Mouse (Mus musculus) T-helper 17 cell (primary cell): ENCODE measurements around the gene Cbfa2t2.

Experiments used
- in situ Hi-C, 2 experiments: fragments of 300-600 bp; cut with MboI, MseI; formaldehyde crosslinking; loops; 1 replicate in 1 of 2; 2 replicates in 1 of 2; pipeline ENCODE4 v1.15.1; 2025; ENCODE audit warnings: high pct_unique_total_duplicates in 2 of 2

The Cbfa2t2 gene

DNA sequence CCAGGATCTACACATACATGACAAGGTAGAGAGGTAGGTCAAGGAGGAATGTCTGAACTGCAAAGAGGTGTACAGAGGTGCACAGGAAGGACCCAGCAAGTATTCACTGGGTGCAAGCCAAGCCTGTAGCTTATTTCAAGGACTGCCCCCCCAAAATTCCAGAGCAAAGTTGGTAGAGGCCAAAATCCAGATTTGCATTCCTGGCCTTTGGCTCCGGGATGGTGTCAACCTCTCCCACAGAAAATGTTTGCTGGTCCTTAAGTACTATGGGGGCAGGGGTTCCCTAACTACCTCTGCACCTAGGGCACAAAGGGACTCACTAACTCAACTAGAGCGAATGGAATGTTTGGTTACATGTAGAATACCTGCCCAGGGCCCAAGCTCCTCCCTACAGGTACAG is 131.5 kb downstream of the Cbfa2t2 start:
- in situ Hi-C loops = no loop called here

DNA sequence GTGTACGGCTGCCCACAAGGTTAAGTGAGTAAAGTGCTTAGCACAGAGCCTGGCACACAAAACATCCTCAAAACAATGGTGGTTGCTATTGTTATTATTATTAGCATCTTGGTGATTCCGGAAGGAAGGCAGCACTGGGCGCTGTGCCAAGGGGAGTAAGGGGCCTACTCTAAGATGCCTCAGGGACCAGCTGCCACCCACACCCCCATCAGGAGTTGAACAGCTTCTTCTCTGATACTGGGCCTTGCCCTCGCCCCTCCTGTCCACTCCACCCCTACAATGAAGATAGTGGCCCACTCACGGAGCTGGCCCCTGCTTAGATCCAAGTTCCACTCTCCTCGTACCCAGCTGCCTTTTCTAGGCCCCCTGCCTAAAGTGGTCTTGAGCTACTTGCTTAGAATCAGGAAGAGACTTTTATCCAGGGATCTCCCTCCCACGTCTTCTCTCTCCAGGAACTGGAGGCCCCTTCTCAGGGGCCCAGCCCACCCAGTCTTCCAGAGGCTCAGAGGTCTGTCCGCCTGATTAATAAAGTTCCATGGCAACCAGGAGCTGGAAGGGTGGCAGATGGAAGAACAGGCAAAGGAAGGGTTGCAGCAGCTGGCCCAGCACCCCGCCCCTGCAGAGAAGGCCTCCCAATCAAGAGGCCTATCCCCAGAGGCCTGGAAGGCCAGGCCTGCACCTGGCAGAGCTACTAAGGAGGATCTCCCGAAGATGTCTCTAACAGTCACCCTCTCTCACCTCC is 132.2 kb downstream of the Cbfa2t2 start:
- in situ Hi-C loops = no loop called here

DNA sequence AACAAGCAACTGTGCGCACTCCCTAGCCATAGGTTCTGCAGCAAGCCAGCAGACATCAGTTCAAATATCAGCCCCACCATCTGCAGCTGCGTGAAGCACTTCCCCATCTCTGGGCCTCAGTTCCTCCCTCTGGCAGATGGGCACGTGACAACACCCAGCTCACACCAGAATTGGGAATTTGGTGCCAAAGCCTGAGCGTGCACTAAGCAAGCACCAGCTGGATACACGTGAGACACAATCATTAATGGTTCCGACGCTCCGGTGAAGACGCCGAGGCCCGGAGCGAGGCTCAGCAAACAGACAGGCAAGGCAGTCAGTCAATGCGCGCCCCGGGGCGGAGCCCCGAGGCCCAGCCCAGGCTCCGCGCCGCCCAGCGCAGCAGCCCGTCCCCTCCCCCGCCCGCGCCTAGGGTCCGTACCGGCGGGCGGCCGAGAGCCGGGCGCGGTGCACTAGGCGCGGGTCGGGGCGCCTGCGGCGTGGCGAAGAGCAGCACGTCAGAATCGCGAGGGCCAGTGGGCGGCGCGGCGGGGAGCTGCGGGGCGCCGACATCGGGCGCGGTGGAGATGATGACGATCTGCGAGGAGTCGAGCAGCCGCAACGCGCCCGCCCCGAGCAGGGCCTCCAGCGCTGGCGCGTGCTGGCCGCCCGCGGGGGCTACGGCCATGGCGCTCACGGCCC is 132.9 kb downstream of the Cbfa2t2 start:
- in situ Hi-C loops = no loop called here

DNA sequence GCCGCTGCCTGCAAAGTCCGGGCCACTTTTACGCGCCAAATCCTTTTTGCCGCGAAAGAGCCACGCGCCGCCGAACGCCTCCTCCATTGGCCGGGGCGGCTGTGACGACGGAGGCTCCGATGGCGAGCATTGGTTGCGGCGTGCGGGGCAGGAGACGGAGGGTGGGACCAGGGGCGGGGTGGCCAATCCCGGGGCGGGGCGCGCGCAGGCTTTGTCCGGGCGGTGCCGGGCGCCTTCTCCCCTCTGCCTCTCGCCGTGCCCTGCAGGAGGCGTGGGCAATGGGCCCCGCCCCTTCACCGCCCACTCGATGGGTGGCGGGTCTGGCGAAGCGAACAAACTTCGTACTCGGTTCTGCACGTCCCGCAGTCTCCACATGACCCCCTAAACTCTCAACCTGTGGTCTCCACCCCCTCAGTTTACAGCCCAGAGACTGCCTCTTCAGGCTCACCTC is 133.6 kb downstream of the Cbfa2t2 start, which contains the start of gene E2f1:
TSS of gene E2f1 (minus strand) at position 57 of the 451 bp plus-strand sequence.
- in situ Hi-C loops = no loop called here

DNA sequence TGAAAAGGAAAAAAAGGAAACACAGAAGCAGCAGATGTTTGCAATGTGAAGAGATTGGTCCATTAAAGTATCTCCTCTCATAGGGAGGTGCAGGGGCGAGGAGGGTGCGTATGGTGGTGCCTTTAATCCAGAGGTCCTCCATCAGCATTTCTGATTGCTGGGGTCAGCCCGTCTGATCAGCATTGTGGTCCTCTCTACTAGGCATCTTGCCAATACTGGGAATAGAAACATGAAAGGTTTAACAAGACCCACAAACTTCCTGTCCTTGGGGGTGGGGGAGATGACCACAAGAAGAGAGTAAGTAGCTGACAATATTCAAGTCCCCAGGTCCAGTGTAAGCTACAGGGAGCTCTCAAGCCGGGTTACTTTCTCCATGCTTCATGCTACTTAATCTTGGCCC is 134.4 kb downstream of the Cbfa2t2 start:
- in situ Hi-C loops = no loop called here

DNA sequence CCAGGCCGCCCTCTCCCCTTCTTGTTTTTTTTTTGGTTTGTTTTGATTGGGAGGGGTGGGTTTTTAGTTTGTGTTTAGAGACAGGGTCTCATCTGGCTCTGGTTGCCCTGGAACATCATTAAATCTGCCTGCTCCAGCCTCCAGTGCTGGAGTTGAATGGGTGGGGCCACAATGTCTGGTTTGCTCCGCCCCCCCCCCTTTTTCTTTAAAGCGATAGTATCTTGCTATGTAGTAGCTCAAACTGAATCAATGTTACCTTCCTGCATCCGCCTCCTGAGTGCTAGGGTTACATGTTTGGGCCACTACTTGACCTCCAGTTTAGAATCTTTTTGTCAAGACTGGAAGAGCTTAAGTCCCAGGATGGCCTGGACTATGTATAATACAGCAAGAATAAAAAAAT is 135.0 kb downstream of the Cbfa2t2 start:
- in situ Hi-C loops = no loop called here

DNA sequence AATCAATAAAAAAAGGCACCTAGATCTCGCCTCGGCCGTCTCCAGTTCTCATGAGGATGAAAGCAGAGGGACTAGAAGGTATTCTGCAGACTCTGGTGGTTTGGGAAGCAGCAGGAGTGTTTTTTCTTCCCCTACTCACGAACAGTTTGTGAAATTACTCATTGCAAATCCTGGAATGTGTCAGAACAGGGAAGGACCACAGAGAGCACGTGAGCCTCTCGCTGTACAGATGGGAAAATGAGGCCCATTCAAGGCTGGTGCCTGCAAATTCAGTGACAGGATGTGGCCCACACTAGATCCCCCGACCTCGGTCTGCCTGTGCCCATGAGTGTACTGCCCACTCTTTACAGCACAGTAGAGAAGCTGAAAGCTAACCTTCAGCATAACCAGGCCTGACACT is 135.7 kb downstream of the Cbfa2t2 start:
- in situ Hi-C loops = no loop called here

DNA sequence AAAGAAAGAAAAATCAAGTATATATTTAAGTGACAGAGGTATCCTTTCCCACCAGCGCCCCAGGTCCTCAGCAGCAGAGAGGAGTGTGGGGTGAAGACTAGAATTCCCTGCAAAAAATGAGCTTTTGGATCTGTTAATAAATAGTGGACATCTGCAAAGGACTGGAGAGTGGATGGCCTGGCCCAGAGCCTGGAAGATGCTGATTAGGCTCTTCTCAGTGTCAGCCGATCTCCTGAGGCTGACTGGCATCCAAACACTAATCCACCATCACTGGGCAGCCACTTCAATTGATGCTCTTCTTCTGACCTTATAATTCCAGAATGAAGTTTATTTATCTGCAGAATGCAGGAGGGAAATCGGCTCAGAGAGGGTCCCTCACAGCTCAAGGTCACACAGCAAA is 136.7 kb downstream of the Cbfa2t2 start:
- in situ Hi-C loops = no loop called here

DNA sequence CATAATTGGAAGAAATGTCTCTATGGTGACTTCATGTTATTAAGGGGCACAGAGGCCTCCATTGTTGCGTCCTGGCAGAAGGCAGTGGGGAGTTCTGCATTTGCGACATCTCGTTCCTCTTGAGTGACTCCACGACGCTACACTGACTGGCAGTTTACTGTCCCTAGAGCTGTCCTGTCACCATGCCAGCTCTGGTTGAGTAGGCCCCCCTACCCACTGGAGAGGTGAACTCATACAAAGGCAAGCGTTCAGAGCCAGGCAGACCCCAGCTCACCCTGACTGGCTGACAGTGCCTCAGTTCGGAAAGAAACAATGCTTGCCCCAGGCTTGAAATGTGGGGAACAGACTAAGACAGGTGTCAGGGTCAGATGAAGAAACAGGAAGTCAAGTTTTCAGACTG is 138.0 kb downstream of the Cbfa2t2 start:
- in situ Hi-C loops = no loop called here

DNA sequence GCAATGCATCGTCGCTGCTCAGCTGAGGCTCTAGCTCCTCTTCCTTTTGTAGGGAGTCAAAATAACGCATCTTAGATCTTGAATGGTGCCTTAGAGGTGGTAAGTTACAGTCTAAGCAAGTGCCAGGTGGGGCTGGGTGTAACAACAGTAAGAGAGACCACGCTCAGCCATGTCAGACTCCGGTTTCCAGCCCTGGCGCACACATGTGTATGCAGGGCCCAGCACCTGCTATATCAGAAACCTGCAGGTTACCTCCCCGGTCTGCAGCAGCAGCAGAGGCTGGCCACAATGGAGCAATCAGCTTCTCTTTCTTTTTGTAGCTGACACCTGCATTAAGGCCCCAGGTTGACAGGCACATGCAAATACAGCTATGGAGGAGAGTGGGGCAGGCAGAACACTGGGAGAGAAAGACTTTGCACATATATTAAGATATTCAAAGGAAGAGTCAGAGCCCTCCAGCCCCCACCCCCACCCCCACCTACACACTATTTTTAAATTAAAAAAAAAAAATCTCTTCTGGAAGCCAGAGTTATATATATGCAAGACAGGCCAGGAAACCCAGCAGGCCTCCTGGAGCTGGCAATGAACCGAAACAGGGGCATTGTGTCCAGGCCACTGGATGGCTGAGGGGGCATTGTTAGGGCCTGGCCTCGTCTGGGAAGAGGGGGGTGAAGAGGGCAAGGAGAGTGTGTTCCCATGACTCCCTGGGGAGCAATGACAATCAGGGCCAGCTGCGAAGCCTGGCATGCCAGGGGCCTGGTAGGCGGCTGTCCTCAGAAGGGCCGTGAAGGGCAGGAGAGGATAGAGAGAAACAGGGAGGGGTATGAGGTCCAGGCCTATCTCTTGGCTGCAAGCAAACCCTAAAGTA is 140.8 kb downstream of the Cbfa2t2 start:
- in situ Hi-C loops = no loop called here

DNA sequence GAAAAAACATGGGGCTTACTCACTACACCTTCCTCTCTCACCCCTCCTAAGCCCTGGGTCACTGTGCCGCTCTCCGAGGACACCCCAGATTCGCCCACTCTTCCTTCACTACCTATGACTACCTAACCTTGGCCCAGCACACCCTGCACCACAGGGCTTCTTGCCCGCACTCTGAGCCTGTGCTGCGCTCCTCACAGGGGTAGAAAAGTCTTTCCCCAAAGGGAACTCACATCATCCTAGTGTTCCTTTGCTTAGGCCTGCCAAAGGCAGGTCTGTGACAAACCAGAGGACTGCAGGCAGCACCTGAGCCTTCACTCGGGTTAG is 141.4 kb downstream of the Cbfa2t2 start:
- in situ Hi-C loops = no loop called here

DNA sequence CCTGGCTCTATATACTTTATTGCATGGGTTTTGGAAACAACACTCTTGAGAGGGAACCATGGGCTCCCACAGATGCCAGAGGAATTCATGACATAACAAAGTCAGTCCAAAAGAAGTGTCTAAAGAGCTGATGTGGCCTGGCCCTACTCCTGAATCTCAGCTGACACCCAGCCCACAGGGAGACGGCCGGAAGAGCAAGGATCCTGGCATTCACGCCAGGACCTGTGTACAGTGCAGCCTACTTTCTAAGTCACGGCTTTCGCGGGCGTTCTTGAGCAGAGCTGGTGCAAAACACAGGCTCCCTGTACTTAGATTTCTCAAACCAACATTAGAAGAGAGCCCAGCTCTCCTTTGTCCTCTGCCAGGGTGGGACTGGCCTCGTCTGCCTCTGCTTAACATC is 144.3 kb downstream of the Cbfa2t2 start:
- in situ Hi-C loops = no loop called here

DNA sequence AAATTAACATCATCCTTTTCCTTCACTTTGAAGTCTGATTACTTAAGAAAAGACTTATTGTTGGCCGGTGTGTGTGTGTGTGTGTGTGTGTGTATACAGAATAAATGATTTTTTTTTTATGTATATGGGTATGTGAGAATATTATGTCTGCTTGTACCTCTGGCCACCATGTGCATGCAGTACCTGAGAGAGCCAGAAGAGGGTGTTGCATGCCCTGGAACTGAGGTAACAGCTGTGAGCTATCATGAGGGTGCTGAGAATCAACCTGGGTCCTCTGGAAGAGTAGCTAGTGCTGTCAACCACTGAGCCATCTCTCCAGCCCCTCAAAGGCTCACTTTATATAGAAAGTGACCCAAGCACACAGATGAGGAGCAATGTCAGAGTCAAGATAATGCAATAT is 145.1 kb downstream of the Cbfa2t2 start:
- in situ Hi-C loops = no loop called here

DNA sequence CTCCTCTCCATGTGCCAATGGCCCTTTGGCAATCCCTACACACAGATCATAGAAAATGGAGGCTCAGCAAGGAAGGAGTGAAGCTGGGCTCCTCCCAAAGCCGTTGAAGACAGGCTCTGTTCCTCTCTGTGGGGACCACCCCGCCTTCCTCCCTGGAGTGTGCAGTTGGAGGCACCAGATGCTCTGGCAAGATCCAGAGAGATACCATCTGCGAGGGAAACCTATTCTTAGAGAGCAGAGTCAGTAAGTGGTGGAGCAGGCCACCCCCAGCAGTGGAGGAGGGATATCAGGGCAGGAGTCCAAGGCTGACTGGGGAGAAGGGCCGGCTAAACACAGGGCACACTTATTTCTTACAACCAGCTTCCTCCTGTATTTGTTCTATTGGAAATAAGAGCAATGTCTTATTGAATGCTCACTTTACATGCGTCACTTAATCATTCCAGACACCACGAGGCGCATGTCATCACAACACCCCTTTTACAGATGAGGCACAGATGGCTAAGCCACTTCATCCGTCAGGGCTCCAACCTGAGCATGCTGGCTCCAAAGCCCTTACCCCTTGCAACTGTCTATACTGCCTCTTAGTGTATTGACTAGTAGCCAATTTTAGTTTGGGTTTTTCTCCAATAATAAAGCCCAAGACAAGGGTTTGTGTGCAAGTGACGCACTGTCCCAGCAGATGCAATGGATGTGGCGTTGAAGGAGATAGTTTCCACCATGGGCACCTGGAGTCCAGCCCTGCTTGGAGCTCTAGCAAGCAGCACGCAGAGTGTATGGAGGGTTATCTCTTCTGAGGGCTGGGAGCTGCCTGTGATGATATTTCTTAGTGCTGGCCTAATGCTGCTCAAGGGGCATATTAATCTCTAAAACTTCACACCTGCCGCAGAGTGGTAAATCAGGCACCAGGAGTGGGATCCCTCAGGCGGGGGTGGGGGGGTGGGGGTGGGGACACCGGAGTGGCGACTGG is 147.9 kb downstream of the Cbfa2t2 start:
- in situ Hi-C loops = no loop called here

DNA sequence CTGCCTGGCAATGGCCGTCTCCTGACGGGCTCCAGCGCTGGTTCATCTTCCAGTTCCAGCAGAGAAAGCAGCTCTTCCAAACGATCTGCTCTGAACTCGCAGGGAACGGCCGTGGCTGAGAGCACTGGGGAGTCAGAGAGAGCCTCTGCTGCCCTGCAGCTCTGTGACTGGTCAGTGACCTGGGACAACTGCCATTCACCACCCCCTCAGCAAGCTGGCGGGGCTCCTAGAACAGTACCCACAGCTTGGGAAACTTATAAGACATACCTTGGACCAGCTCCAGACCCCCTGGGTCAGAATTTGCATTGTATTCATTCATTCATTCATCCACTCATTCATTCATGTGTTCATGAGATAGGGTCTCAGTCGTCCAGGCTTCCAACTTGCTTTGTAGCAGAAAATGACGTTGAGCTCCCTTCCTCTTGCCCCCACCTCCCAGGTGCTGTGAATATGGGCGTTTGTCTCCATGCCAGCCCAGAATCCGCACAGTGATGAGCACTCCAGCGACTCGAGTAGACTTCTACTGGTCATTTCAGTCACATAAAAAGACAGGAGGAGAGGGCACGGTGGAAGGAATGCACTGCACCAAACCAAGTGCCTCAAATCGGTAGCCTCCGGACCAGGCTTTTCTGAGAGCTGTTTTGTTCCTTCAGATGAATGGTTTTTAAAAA is 148.8 kb downstream of the Cbfa2t2 start:
- in situ Hi-C loops = no loop called here

DNA sequence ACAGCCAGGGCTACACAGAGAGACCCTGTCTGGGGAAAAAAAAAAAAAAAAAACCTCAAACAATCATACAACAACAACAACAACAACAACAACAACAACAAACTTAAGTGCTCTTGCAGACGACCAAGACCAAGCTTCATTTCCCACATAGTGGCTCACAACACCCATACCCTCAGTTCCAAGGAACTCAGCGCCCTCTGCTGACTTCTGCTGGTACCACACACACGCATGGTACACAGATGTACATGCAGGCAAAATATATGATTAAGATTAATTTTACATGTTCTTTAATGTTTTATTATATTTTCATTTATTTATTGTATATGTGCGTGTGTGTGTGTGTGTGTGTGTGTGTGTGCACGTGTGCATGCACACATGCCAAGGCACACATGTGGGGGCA is 150.1 kb downstream of the Cbfa2t2 start:
- in situ Hi-C loops = no loop called here
